Mouse (Mus musculus): Measurements from ENCODE around the gene Rngtt. TPM values are rescaled to one million over a fixed set of nuclear protein-coding genes. Genes with fewer than 3 reads are reported as not detected.
"Not testable (repeated sequence)": the region's sequence is repeated elsewhere in the genome, so short reads cannot be mapped to it uniquely, and the experiment has no call there.

Gene Rngtt
- polyA plus RNA-seq, 1 experiment from 2014 or later = 21.0 TPM

GRCm38 (mm10) chr4:33450356-33450755 is 140.2 kb downstream of the Rngtt start:
- not testable (repeated sequence) for H3K36me3 ChIP-seq (ENCODE audit: control insufficient read depth, insufficient read depth, low read length); H3K27me3 ChIP-seq (replicated peaks; ENCODE audit: control insufficient read depth, insufficient read depth, low read length); H3K9ac ChIP-seq (ENCODE audit: low read length); H3K4me1 ChIP-seq (ENCODE audit: control insufficient read depth, insufficient read depth, low read length); DNase-seq (ENCODE audit: low spot score); ATAC-seq; H3K4me3 ChIP-seq (ENCODE audit: low read depth, low read length); H3K4me2 ChIP-seq (ENCODE audit: low read length); H3K27ac ChIP-seq (ENCODE audit: low read depth, low read length); H3K9me3 ChIP-seq (replicated peaks; ENCODE audit: control insufficient read depth, low read length)
- 92% methylated on average over 8 of the region's 8 CpGs for WGBS

- H3K36me3 ChIP-seq (ENCODE audit: control insufficient read depth, insufficient read depth, low read length) = no peaks in the 10 kb centered on the region
- H3K4me1 ChIP-seq (ENCODE audit: control insufficient read depth, insufficient read depth, low read length) = no peaks in the 10 kb centered on the region
- ATAC-seq = no peak
- H3K4me2 ChIP-seq (ENCODE audit: low read length) = no peak overlapping the region
- 94% methylated on average over 3 of the region's 3 CpGs for WGBS
- H3K9me3 ChIP-seq (replicated peaks; ENCODE audit: control insufficient read depth, low read length) = no peaks in the 10 kb centered on the region
- no peak overlapping the region for H3K9ac ChIP-seq (ENCODE audit: low read length)
- H3K4me3 ChIP-seq (ENCODE audit: low read depth, low read length) = no peak overlapping the region
- no peak overlapping the region for H3K27ac ChIP-seq (ENCODE audit: low read depth, low read length)
- H3K27me3 ChIP-seq (replicated peaks; ENCODE audit: control insufficient read depth, insufficient read depth, low read length) = no peaks in the 10 kb centered on the region
- no peak for DNase-seq (ENCODE audit: low spot score)
These were observed 149.7 kb downstream of the Rngtt start for GRCm38 (mm10) chr4:33459851-33460250.

GRCm38 (mm10) chr4:33464432-33464831 is 154.3 kb downstream of the Rngtt start:
- WGBS = 88% methylated on average over 1 of the region's 1 CpGs
- Histone ChIP-seq H3K36me3 (ENCODE audit: control insufficient read depth, insufficient read depth, low read length) (no peaks in the 10 kb centered on the region), H3K4me2 (ENCODE audit: low read length) (no peak overlapping the region), H3K9ac (ENCODE audit: low read length) (no peak overlapping the region), H3K4me3 (ENCODE audit: low read depth, low read length) (no peak overlapping the region), H3K4me1 (ENCODE audit: control insufficient read depth, insufficient read depth, low read length) (no peaks in the 10 kb centered on the region), H3K27ac (ENCODE audit: low read depth, low read length) (no peak overlapping the region), H3K27me3 (replicated peaks; ENCODE audit: control insufficient read depth, insufficient read depth, low read length) (no peaks in the 10 kb centered on the region), H3K9me3 (replicated peaks; ENCODE audit: control insufficient read depth, low read length) (no peaks in the 10 kb centered on the region)
- no peak for DNase-seq (ENCODE audit: low spot score)
- ATAC-seq = no peak

GRCm38 (mm10) chr4:33465871-33466270 is 155.8 kb downstream of the Rngtt start:
- H3K9ac ChIP-seq (ENCODE audit: low read length) = no peak overlapping the region
- H3K27me3 ChIP-seq (replicated peaks; ENCODE audit: control insufficient read depth, insufficient read depth, low read length) = no peaks in the 10 kb centered on the region
- no peak overlapping the region for H3K27ac ChIP-seq (ENCODE audit: low read depth, low read length)
- WGBS = 95% methylated on average over 3 of the region's 3 CpGs
- no peaks in the 10 kb centered on the region for H3K4me1 ChIP-seq (ENCODE audit: control insufficient read depth, insufficient read depth, low read length)
- DNase-seq (ENCODE audit: low spot score) (no peak), ATAC-seq (no peak)
- H3K36me3 ChIP-seq (ENCODE audit: control insufficient read depth, insufficient read depth, low read length) = no peaks in the 10 kb centered on the region
- no peak overlapping the region for H3K4me3 ChIP-seq (ENCODE audit: low read depth, low read length)
- H3K9me3 ChIP-seq (replicated peaks; ENCODE audit: control insufficient read depth, low read length) = no peaks in the 10 kb centered on the region
- H3K4me2 ChIP-seq (ENCODE audit: low read length) = no peak overlapping the region

GRCm38 (mm10) chr4:33466970-33467399 is 156.9 kb downstream of the Rngtt start:
- 92% methylated on average over 2 of the region's 2 CpGs for WGBS
- no peak for ATAC-seq

GRCm38 (mm10) chr4:33467627-33468026 is 157.5 kb downstream of the Rngtt start:
- Histone ChIP-seq H3K9me3 (replicated peaks; ENCODE audit: control insufficient read depth, low read length) (no peaks in the 10 kb centered on the region), H3K4me3 (ENCODE audit: low read depth, low read length) (no peak overlapping the region), H3K4me1 (ENCODE audit: control insufficient read depth, insufficient read depth, low read length) (no peaks in the 10 kb centered on the region), H3K27me3 (replicated peaks; ENCODE audit: control insufficient read depth, insufficient read depth, low read length) (no peaks in the 10 kb centered on the region), H3K27ac (ENCODE audit: low read depth, low read length) (no peak overlapping the region), H3K9ac (ENCODE audit: low read length) (no peak overlapping the region), H3K4me2 (ENCODE audit: low read length) (no peak overlapping the region), H3K36me3 (ENCODE audit: control insufficient read depth, insufficient read depth, low read length) (no peaks in the 10 kb centered on the region)
- DNase-seq (ENCODE audit: low spot score) (no peak), ATAC-seq (no peak)
- 89% methylated on average over 1 of the region's 1 CpGs for WGBS

More at GRCm38 (mm10) chr4:33466970-33467399, 156.9 kb downstream of the Rngtt start:
- DNase-seq (ENCODE audit: low spot score) = no peak
- H3K9ac ChIP-seq (ENCODE audit: low read length) = no peak overlapping the region
- H3K27me3 ChIP-seq (replicated peaks; ENCODE audit: control insufficient read depth, insufficient read depth, low read length) = no peaks in the 10 kb centered on the region
- H3K36me3 ChIP-seq (ENCODE audit: control insufficient read depth, insufficient read depth, low read length) = no peaks in the 10 kb centered on the region
- H3K4me3 ChIP-seq (ENCODE audit: low read depth, low read length) = no peak overlapping the region
- no peaks in the 10 kb centered on the region for H3K4me1 ChIP-seq (ENCODE audit: control insufficient read depth, insufficient read depth, low read length)
- H3K27ac ChIP-seq (ENCODE audit: low read depth, low read length) = no peak overlapping the region
- no peak overlapping the region for H3K4me2 ChIP-seq (ENCODE audit: low read length)
- no peaks in the 10 kb centered on the region for H3K9me3 ChIP-seq (replicated peaks; ENCODE audit: control insufficient read depth, low read length)

- ATAC-seq = no peak
- WGBS = 94% methylated on average over 3 of the region's 3 CpGs
- Histone ChIP-seq H3K4me3 (ENCODE audit: low read depth, low read length) (no peak overlapping the region), H3K9ac (ENCODE audit: low read length) (no peak overlapping the region), H3K4me2 (ENCODE audit: low read length) (no peak overlapping the region), H3K4me1 (ENCODE audit: control insufficient read depth, insufficient read depth, low read length) (no peaks in the 10 kb centered on the region), H3K9me3 (replicated peaks; ENCODE audit: control insufficient read depth, low read length) (no peaks in the 10 kb centered on the region), H3K36me3 (ENCODE audit: control insufficient read depth, insufficient read depth, low read length) (no peaks in the 10 kb centered on the region), H3K27ac (ENCODE audit: low read depth, low read length) (no peak overlapping the region), H3K27me3 (replicated peaks; ENCODE audit: control insufficient read depth, insufficient read depth, low read length) (no peaks in the 10 kb centered on the region)
- DNase-seq (ENCODE audit: low spot score) = no peak
These were observed 158.0 kb downstream of the Rngtt start for GRCm38 (mm10) chr4:33468151-33468550.

- H3K4me3 ChIP-seq (ENCODE audit: low read depth, low read length) = no peak overlapping the region
- no peak for DNase-seq (ENCODE audit: low spot score)
These were observed 160.7 kb downstream of the Rngtt start for GRCm38 (mm10) chr4:33470671-33471302.

GRCm38 (mm10) chr4:33478011-33478785 is 168.1 kb downstream of the Rngtt start:
- H3K9ac ChIP-seq (ENCODE audit: low read length) = no peak overlapping the region
- H3K9me3 ChIP-seq (replicated peaks; ENCODE audit: control insufficient read depth, low read length) = no peaks in the 10 kb centered on the region
- H3K36me3 ChIP-seq (ENCODE audit: control insufficient read depth, insufficient read depth, low read length) = no peaks in the 10 kb centered on the region
- H3K4me2 ChIP-seq (ENCODE audit: low read length) = no peak overlapping the region
- ATAC-seq (no peak), DNase-seq (ENCODE audit: low spot score) (no peak)
- H3K4me1 ChIP-seq (ENCODE audit: control insufficient read depth, insufficient read depth, low read length) = peaks cover 6% of the 10 kb centered on the region; the same call in 1 of the 2 replicates
- WGBS = 93% methylated on average over 8 of the region's 8 CpGs
- H3K27me3 ChIP-seq (replicated peaks; ENCODE audit: control insufficient read depth, insufficient read depth, low read length) = no peaks in the 10 kb centered on the region
- no peak overlapping the region for H3K27ac ChIP-seq (ENCODE audit: low read depth, low read length)
- H3K4me3 ChIP-seq (ENCODE audit: low read depth, low read length) = no peak overlapping the region

More at GRCm38 (mm10) chr4:33470671-33471302, 160.7 kb downstream of the Rngtt start:
- Histone ChIP-seq H3K27ac (ENCODE audit: low read depth, low read length) (no peak overlapping the region), H3K36me3 (ENCODE audit: control insufficient read depth, insufficient read depth, low read length) (no peaks in the 10 kb centered on the region), H3K27me3 (replicated peaks; ENCODE audit: control insufficient read depth, insufficient read depth, low read length) (no peaks in the 10 kb centered on the region), H3K9me3 (replicated peaks; ENCODE audit: control insufficient read depth, low read length) (no peaks in the 10 kb centered on the region), H3K9ac (ENCODE audit: low read length) (no peak overlapping the region), H3K4me1 (ENCODE audit: control insufficient read depth, insufficient read depth, low read length) (no peaks in the 10 kb centered on the region), H3K4me2 (ENCODE audit: low read length) (no peak overlapping the region)
- ATAC-seq = no peak
- 95% methylated on average over 1 of the region's 1 CpGs for WGBS
